Mouse (Mus musculus) cerebellum, adult 2 months (tissue): Measurements from ENCODE around the gene Vrk3. TPM values are rescaled to one million over a fixed set of nuclear protein-coding genes. Genes with fewer than 3 reads are reported as not detected.

Experiments
- DNase-seq, 2 experiments: peaks; one replicate each; pipeline ENCODE4 v3.0.0; 2021
- H3K27ac ChIP-seq: fragments of 200-500 bp; 2 replicates; pipeline ENCODE4 v1.5.1; 2012; ENCODE audit warnings: low read length, control low read depth, inconsistent platforms; ENCODE audit not compliant: insufficient read depth
- H3K27me3 ChIP-seq: fragments of 200-500 bp; 2 replicates; pipeline ENCODE4 v1.6.1; 2012; ENCODE audit warnings: inconsistent platforms, mild to moderate bottlenecking, low read length, moderate library complexity; ENCODE audit not compliant: control insufficient read depth, insufficient read depth
- H3K4me1 ChIP-seq: fragments of 200-500 bp; 2 replicates; pipeline ENCODE4 v1.6.1; 2011; ENCODE audit warnings: low read length; ENCODE audit not compliant: control insufficient read depth, insufficient read depth
- H3K4me3 ChIP-seq: fragments of 200-500 bp; replicated peaks from 2 replicates; pipeline ENCODE3; 2011; ENCODE audit warnings: mild to moderate bottlenecking, low read depth, low read length, control low read depth; ENCODE audit not compliant: insufficient read depth
- CTCF ChIP-seq: fragments of 200-500 bp; IDR thresholded peaks from 2 replicates; pipeline ENCODE4 v1.5.1; 2011; ENCODE audit warnings: low read depth, mild to moderate bottlenecking, control low read depth, low read length, moderate library complexity, borderline replicate concordance; ENCODE audit not compliant: insufficient read depth
- POLR2A ChIP-seq: fragments of 200-500 bp; IDR thresholded peaks from 2 replicates; pipeline ENCODE4 v1.6.1; 2011; ENCODE audit warnings: low read length, control low read depth, borderline replicate concordance; ENCODE audit not compliant: insufficient read depth
- WGBS: fragments of 180-500 bp; shearing (Covaris S2); methylation state at CpG from one replicate; pipeline ENCODE4 v1.1.7; 2018; 5-methylcytosine and 5-hydroxymethylcytosine counted together
- polyA plus RNA-seq: library from polyadenylated mRNA; depleted of rRNA; stranded (reverse); fragments of >200 nt; gene quantifications from 2 replicates; pipeline ENCODE4 v1.2.3, GENCODE M21; 2012

The Vrk3 gene
- polyA plus RNA-seq, 1 experiment: 39.1 TPM

- TF ChIP-seq POLR2A (no peak), CTCF (no peak)
- Histone ChIP-seq H3K4me3 (no peak overlapping the region), H3K4me1 (no peaks in the 10 kb centered on the region), H3K27ac (no peak overlapping the region), H3K27me3 (no peaks in the 10 kb centered on the region)
- DNase-seq: peak in 1 of 2 experiments; percentile 5
- WGBS: 85% methylated on average over 3 of the region's 3 CpGs
Measured at GRCm38 (mm10) chr7:44809466-44809865, 61.3 kb downstream of the Vrk3 start.

GRCm38 (mm10) chr7:44810365-44810764 is 62.2 kb downstream of the Vrk3 start:
- H3K4me3 ChIP-seq: no peak overlapping the region
- H3K4me1 ChIP-seq: no peaks in the 10 kb centered on the region
- no peak for TF ChIP-seq CTCF
- TF ChIP-seq POLR2A: no peak
- H3K27me3 ChIP-seq: no peaks in the 10 kb centered on the region
- DNase-seq: peak in 1 of 2 experiments; percentile 1
- 81% methylated on average over 4 of the region's 4 CpGs for WGBS
- H3K27ac ChIP-seq: no peak overlapping the region

GRCm38 (mm10) chr7:44810819-44811557 is 62.8 kb downstream of the Vrk3 start:
- WGBS: 82% methylated on average over 7 of the region's 7 CpGs
- DNase-seq: peak in 1 of 2 experiments; percentile 4
- no peak overlapping the region for H3K4me3 ChIP-seq
- H3K27ac ChIP-seq: no peak overlapping the region
- TF ChIP-seq CTCF: no peak
- TF ChIP-seq POLR2A: no peak
- no peaks in the 10 kb centered on the region for H3K4me1 ChIP-seq
- H3K27me3 ChIP-seq: no peaks in the 10 kb centered on the region

- DNase-seq: peak in 1 of 2 experiments; percentile 10
- Histone ChIP-seq H3K27me3 (no peaks in the 10 kb centered on the region), H3K27ac (no peak overlapping the region), H3K4me3 (no peak overlapping the region), H3K4me1 (peaks cover 3% of the 10 kb centered on the region; the same call in 1 of the 2 replicates)
- 90% methylated on average over 20 of the region's 20 CpGs for WGBS
- TF ChIP-seq CTCF (no peak), POLR2A (no peak)
Measured at GRCm38 (mm10) chr7:44812651-44813325, 64.6 kb downstream of the Vrk3 start.

- peaks cover 8% of the 10 kb centered on the region for H3K4me1 ChIP-seq
- DNase-seq: no peak
- no peak for TF ChIP-seq POLR2A
- 93% methylated on average over 3 of the region's 3 CpGs for WGBS
- no peak overlapping the region for H3K4me3 ChIP-seq
- H3K27me3 ChIP-seq: no peaks in the 10 kb centered on the region
- H3K27ac ChIP-seq: no peak overlapping the region
Measured at GRCm38 (mm10) chr7:44813985-44814384, 65.8 kb downstream of the Vrk3 start.

GRCm38 (mm10) chr7:44814423-44814822 is 66.2 kb downstream of the Vrk3 start:
- Histone ChIP-seq H3K27ac (no peak overlapping the region), H3K27me3 (no peaks in the 10 kb centered on the region), H3K4me3 (no peak overlapping the region), H3K4me1 (peaks cover 8% of the 10 kb centered on the region)
- WGBS: 89% methylated on average over 4 of the region's 4 CpGs
- no peak for DNase-seq
- TF ChIP-seq CTCF (no peak), POLR2A (no peak)

- H3K27me3 ChIP-seq: no peaks in the 10 kb centered on the region
- 24% methylated on average over 14 of the region's 14 CpGs for whole genome bisulfite sequencing
- H3K4me1 ChIP-seq: peaks cover 13% of the 10 kb centered on the region
- H3K27ac ChIP-seq: no peak overlapping the region
- peak overlapping the region; percentile 83 for H3K4me3 ChIP-seq
- DNase-seq: peak; percentile 34 to 41
- no peak for TF ChIP-seq POLR2A
- no peak for TF ChIP-seq CTCF
Measured at GRCm38 (mm10) chr7:44814952-44815553, 66.8 kb downstream of the Vrk3 start.
